Mouse (Mus musculus): ENCODE data around the gene Tpx2.

DNA sequence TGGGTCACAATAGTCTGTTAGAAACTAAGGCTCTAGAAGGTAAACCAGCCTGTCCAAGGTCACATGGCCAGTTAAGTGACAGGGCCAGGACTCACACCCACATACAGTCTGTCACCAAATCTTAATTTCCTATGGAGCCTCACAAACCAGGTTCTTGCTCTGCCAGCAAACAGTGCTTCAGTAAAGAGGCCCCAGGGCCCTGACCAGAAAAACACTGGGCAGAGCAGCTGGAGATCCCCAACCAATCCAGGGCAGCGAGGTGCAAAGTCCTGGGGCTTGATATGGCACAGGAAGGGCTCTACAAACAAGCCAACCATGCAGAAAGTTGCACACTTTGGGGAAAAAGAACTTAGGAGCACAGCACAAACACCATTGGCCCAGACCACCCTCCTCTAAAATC lies 19.2 kb upstream of the Tpx2 start:
- TF ChIP-seq CTCF (IDR thresholded peaks at IDR 0.05; ENCODE audit: extremely low read depth, insufficient read length, insufficient replicate concordance, low read depth, low read length), result no peak
- peak; percentile 29; the same call in 1 of the 2 replicates for TF ChIP-seq POLR2A (IDR thresholded peaks at IDR 0.05; ENCODE audit: low read depth, low read length)
